Mouse (Mus musculus): ENCODE data around the gene Vsig8.

- TF ChIP-seq CTCF (IDR thresholded peaks at IDR 0.05; ENCODE audit: borderline replicate concordance, extremely low read depth, insufficient read depth, insufficient read length) = no peak
- no peak for TF ChIP-seq POLR2A (IDR thresholded peaks at IDR 0.05; ENCODE audit: borderline replicate concordance, extremely low read depth, insufficient read depth, insufficient read length, poor library complexity, severe bottlenecking)
These were observed 55.6 kb downstream of the Vsig8 start for GRCm38 (mm10) chr1:172611304-172611703.
